Mouse (Mus musculus): ENCODE data around the gene Adam12.

GRCm38 (mm10) chr7:134163751-134164150 lies 68.2 kb downstream of the Adam12 start:
- TF ChIP-seq CTCF (IDR thresholded peaks at IDR 0.05; ENCODE audit: extremely low read depth, insufficient read depth, low read length): no peak
- no peak for TF ChIP-seq POLR2A (IDR thresholded peaks at IDR 0.05; ENCODE audit: extremely low read depth, insufficient read depth, low read length)

Data from cortical plate, adult 2 months (tissue).